Mouse (Mus musculus): ENCODE data around the gene Fggy. TPM values are rescaled to one million over a fixed set of nuclear protein-coding genes. Genes with fewer than 3 reads are reported as not detected.

Gene Fggy
- polyA plus RNA-seq, 1 experiment, result not detected

- no peaks in the 10 kb centered on the region for H3K4me1 ChIP-seq (ENCODE audit: control insufficient read depth)
- no peaks in the 10 kb centered on the region for H3K27me3 ChIP-seq (ENCODE audit: control insufficient read depth)
- H3K9me3 ChIP-seq (ENCODE audit: control insufficient read depth, low read length), result no peaks in the 10 kb centered on the region
- no peak for TF ChIP-seq GATA1 (IDR thresholded peaks at IDR 0.05; ENCODE audit: low read length)
- TF ChIP-seq TAL1 (IDR thresholded peaks at IDR 0.05; ENCODE audit: low read length), result no peak
- no peak overlapping the region for H3K4me3 ChIP-seq (replicated peaks)
- no peaks in the 10 kb centered on the region for H3K36me3 ChIP-seq (ENCODE audit: control insufficient read depth)
These were observed 181.4 kb downstream of the Fggy start for GRCm38 (mm10) chr4:95738725-95739124.

GRCm38 (mm10) chr4:95741115-95741734 lies 183.9 kb downstream of the Fggy start:
- Histone ChIP-seq H3K36me3 (ENCODE audit: control insufficient read depth) (no peaks in the 10 kb centered on the region), H3K4me1 (ENCODE audit: control insufficient read depth) (no peaks in the 10 kb centered on the region), H3K9me3 (ENCODE audit: control insufficient read depth, low read length) (no peaks in the 10 kb centered on the region), H3K27me3 (ENCODE audit: control insufficient read depth) (no peaks in the 10 kb centered on the region), H3K4me3 (replicated peaks) (no peak overlapping the region)
- TF ChIP-seq TAL1 (IDR thresholded peaks at IDR 0.05; ENCODE audit: low read length) (no peak), GATA1 (IDR thresholded peaks at IDR 0.05; ENCODE audit: low read length) (no peak)

DNA sequence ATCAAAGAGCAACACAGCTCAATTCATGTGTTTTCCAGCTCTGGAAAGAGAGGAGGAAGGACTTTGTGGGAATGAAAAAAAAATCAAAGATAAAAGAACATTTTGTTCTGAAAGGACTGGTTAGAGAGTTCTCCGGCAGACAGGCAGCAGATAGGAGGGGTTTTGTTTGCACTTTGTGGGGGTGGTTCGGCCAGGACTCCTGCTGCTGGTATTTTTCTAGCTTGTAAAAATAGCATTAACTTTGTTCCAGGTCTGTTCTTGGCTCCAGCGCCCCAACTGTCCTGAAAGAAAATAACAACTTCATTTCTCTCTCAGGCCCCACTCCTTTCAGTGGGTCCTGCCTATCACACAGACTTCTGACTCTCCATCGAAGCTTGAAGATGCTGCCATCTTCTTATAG lies 185.7 kb downstream of the Fggy start:
- Histone ChIP-seq H3K27me3 (ENCODE audit: control insufficient read depth) (no peaks in the 10 kb centered on the region), H3K4me3 (replicated peaks) (no peak overlapping the region), H3K4me1 (ENCODE audit: control insufficient read depth) (no peaks in the 10 kb centered on the region), H3K36me3 (ENCODE audit: control insufficient read depth) (no peaks in the 10 kb centered on the region), H3K9me3 (ENCODE audit: control insufficient read depth, low read length) (no peaks in the 10 kb centered on the region)
- TF ChIP-seq TAL1 (IDR thresholded peaks at IDR 0.05; ENCODE audit: low read length), result no peak
- TF ChIP-seq GATA1 (IDR thresholded peaks at IDR 0.05; ENCODE audit: low read length), result no peak

GRCm38 (mm10) chr4:95746954-95747353 lies 189.6 kb downstream of the Fggy start:
- TF ChIP-seq GATA1 (IDR thresholded peaks at IDR 0.05; ENCODE audit: low read length), result no peak
- no peak for TF ChIP-seq TAL1 (IDR thresholded peaks at IDR 0.05; ENCODE audit: low read length)
- Histone ChIP-seq H3K4me3 (replicated peaks) (no peak overlapping the region), H3K4me1 (ENCODE audit: control insufficient read depth) (no peaks in the 10 kb centered on the region), H3K9me3 (ENCODE audit: control insufficient read depth, low read length) (no peaks in the 10 kb centered on the region), H3K36me3 (ENCODE audit: control insufficient read depth) (no peaks in the 10 kb centered on the region), H3K27me3 (ENCODE audit: control insufficient read depth) (no peaks in the 10 kb centered on the region)

DNA sequence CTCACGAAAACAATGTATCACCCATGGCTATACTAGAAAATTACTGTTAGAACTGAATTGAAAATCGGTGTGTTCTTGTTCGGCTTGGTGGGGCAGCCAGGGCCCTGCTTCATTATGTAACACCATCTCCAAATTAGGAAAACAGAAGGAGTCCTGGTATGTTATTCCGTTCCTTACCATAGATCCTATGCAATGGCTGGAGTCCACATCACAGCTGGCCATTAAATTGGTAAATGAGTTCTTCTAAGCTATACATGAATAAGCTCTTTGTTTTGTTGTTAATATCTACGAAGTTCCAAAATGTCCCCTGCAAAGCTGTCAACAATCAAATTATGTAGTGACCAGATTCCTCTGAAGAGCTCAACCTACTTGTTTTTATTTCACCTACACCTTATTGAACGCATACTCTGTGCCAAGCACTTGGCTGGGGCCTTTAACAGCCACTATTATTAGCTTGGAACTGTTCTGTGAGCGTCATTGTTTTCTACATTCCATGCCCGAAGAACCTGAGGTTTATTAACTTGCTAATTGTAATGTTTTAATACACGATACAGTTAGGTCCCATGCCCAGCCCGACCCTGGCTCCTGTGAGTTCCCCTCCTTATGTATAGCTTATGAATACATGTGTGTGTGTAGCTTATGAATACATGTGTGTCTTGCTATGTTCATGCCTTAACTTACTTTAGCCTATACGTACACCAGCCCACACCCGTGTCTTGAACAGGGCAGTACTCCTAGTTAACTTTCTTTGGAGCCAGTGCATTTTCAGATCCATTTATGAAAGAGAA lies 190.3 kb downstream of the Fggy start:
- no peak for TF ChIP-seq TAL1 (IDR thresholded peaks at IDR 0.05; ENCODE audit: low read length)
- TF ChIP-seq GATA1 (IDR thresholded peaks at IDR 0.05; ENCODE audit: low read length), result no peak
- Histone ChIP-seq H3K36me3 (ENCODE audit: control insufficient read depth) (no peaks in the 10 kb centered on the region), H3K27me3 (ENCODE audit: control insufficient read depth) (no peaks in the 10 kb centered on the region), H3K9me3 (ENCODE audit: control insufficient read depth, low read length) (no peaks in the 10 kb centered on the region), H3K4me1 (ENCODE audit: control insufficient read depth) (no peaks in the 10 kb centered on the region), H3K4me3 (replicated peaks) (no peak overlapping the region)

DNA sequence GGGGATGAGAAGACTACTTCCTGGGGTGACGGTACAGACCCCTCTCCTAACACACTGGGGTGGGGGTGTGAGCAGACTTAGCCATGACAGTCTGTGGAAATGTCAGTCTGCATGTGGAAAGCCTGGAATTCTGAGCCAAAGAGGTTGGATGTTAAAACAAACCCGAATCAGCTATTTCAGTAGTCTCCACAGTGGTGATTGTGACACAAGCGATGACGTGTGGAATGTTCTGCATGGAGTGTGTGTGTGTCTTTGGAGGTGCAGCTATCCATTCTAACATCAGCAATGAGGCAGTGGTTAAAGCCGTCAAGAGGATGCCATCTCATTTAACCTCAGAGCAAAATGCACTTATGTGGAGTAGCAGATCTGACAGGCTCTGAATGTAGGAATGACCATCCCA lies 192.9 kb downstream of the Fggy start:
- H3K4me1 ChIP-seq (ENCODE audit: control insufficient read depth), result no peaks in the 10 kb centered on the region
- no peaks in the 10 kb centered on the region for H3K9me3 ChIP-seq (ENCODE audit: control insufficient read depth, low read length)
- H3K4me3 ChIP-seq (replicated peaks), result no peak overlapping the region
- no peaks in the 10 kb centered on the region for H3K27me3 ChIP-seq (ENCODE audit: control insufficient read depth)
- no peaks in the 10 kb centered on the region for H3K36me3 ChIP-seq (ENCODE audit: control insufficient read depth)
- TF ChIP-seq TAL1 (IDR thresholded peaks at IDR 0.05; ENCODE audit: low read length), result no peak
- TF ChIP-seq GATA1 (IDR thresholded peaks at IDR 0.05; ENCODE audit: low read length), result no peak

DNA sequence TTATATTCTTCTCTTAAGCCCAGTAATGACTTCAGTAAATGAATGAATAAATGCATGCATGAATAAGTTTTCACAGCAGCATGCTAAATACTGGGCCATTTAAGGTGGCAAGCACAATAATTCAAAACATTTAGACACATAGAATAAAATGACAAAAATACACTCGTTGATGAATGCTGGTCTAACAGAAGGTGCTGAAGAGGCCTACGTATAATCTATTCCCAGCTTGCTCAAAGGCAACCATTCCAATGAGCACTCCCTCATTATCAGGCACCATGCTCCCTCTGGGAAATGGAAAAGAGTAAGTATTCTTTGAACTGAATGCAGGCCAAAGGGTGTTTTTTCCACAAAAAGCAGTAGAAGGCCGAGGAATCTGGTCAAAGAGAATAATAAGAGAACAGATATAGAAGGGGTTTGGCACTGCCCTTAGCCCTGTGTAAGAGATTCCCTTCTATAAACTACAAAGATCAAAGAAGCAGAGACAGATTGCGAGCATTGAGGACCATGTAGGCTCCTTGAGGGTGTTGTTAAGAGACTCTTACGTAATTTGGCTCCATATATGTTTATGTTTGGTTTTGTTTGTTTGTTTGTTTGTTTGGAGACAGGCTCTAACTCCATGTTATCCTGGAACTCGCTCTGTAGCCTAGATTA lies 195.4 kb downstream of the Fggy start:
- no peak overlapping the region for H3K4me3 ChIP-seq (replicated peaks)

DNA sequence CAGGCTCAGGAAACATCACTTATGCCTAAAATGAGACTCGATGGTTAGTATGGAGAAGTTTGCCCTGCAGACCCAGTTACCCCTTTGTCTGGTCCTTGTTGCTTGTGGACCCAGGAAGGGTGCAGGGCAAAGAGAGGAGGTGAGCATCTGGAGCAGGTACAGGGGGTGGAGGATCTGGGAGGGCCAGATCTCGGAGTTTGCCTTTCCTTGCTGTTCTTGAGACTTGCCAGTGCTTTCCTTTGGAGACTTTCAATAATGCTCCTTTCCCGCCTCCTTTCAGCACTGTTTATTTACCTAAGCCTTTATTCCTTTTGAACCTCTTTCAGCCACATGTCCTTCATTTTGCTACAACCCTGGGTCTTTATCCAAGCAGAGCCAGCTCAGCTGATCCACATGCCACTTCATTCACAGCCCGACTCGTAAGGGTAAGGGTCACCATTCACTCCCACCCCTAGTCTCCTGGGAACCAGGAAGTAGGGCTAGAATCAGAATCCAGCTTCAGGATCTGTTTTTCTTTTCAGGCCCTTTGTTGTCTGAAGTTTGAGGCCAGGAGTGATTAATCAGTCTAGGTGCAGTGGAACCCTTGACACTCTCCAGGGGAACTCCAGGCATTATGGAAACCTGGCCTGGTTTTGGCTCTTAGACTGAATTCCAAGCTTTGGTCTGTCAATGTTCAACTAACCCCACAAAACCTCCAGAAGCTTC lies 201.9 kb downstream of the Fggy start:
- Histone ChIP-seq H3K36me3 (ENCODE audit: control insufficient read depth) (no peaks in the 10 kb centered on the region), H3K4me3 (replicated peaks) (no peak overlapping the region), H3K4me1 (ENCODE audit: control insufficient read depth) (no peaks in the 10 kb centered on the region), H3K27me3 (ENCODE audit: control insufficient read depth) (no peaks in the 10 kb centered on the region), H3K9me3 (ENCODE audit: control insufficient read depth, low read length) (no peaks in the 10 kb centered on the region)
- TF ChIP-seq GATA1 (IDR thresholded peaks at IDR 0.05; ENCODE audit: low read length) (no peak), TAL1 (IDR thresholded peaks at IDR 0.05; ENCODE audit: low read length) (no peak)

More for the DNA sequence above, 195.4 kb downstream of the Fggy start:
- no peaks in the 10 kb centered on the region for H3K27me3 ChIP-seq (ENCODE audit: control insufficient read depth)
- no peaks in the 10 kb centered on the region for H3K4me1 ChIP-seq (ENCODE audit: control insufficient read depth)
- TF ChIP-seq GATA1 (IDR thresholded peaks at IDR 0.05; ENCODE audit: low read length) (no peak), TAL1 (IDR thresholded peaks at IDR 0.05; ENCODE audit: low read length) (no peak)
- H3K36me3 ChIP-seq (ENCODE audit: control insufficient read depth), result no peaks in the 10 kb centered on the region
- H3K9me3 ChIP-seq (ENCODE audit: control insufficient read depth, low read length), result no peaks in the 10 kb centered on the region

- Histone ChIP-seq H3K9me3 (ENCODE audit: control insufficient read depth, low read length) (no peaks in the 10 kb centered on the region), H3K36me3 (ENCODE audit: control insufficient read depth) (no peaks in the 10 kb centered on the region), H3K27me3 (ENCODE audit: control insufficient read depth) (no peaks in the 10 kb centered on the region), H3K4me3 (replicated peaks) (no peak overlapping the region), H3K4me1 (ENCODE audit: control insufficient read depth) (no peaks in the 10 kb centered on the region)
- TF ChIP-seq TAL1 (IDR thresholded peaks at IDR 0.05; ENCODE audit: low read length), result no peak
These were observed 208.1 kb downstream of the Fggy start for GRCm38 (mm10) chr4:95765359-95765758.

All from erythroblast, embryonic 14.5 days (primary cell).